ENCODE assay signal across 8 mouse cellular contexts in the genomic region with DNA sequence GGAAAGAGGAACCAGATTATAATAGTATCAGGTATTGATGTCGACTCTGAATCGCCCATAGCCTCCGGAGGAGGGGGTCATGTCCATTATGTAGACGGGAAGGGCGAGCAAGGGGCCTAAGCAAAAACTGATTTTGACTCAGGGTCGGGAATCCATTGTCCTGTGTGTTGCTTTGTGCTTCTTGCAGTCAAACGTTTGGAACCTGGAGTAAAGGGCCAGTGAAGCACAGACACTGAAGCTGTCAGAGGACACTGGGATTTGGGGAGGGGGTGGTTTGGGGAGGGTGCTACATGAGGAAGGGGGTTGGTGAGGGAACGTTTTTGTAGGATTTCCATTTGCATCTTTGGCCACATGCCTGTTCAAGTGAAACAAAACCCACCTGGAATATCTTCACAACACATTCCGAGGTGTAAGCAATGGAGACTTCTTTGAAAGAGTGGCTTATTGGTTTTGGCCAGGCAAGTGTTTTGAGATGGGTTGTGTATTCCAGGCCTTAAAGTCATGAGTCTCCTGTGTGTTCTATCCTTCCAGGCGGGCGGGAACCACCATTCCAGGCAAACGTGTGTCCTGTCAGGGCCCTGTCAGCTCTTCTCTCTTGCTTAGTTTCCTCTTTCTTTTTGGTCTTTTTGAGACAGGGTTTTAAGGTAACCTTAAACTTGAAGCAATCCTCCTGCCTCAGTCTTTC. TPM values are rescaled to one million over a fixed set of nuclear protein-coding genes. Genes with fewer than 3 reads are reported as not detected.
DNase-seq lines count a peak whose midpoint lies in the region; ATAC-seq and TF ChIP-seq lines count a peak whose summit lies in the region.

No protein-coding gene starts in this region.

- TF ChIP-seq POLR2A in small intestine, adult 2 months (IDR thresholded peaks at IDR 0.05; ENCODE audit: low read depth, low read length): no peak

- no peak overlapping the region for H3K9ac ChIP-seq in limb, embryonic 11.5 days (ENCODE audit: low read length)

- WGBS in limb, embryonic 11.5 days: 19% methylated on average over 12 of the region's 12 CpGs
- 38% methylated on average over 12 of the region's 12 CpGs for WGBS in small intestine, adult 2 months

- TF ChIP-seq CTCF in small intestine, adult 2 months (IDR thresholded peaks at IDR 0.05; ENCODE audit: extremely low read depth, insufficient read length, insufficient replicate concordance, low read depth, low read length): no peak

- H3K4me1 ChIP-seq in megakaryocyte, embryonic 14.5 days: peaks cover 64% of the 10 kb centered on the region
- peaks cover 10% of the 10 kb centered on the region; the same call in 1 of the 2 replicates for H3K4me1 ChIP-seq in limb, embryonic 11.5 days (ENCODE audit: control insufficient read depth, insufficient read depth, low read length)
- H3K4me1 ChIP-seq in small intestine, adult 2 months (ENCODE audit: control insufficient read depth, insufficient read depth, insufficient read length, low read length): peaks cover 12% of the 10 kb centered on the region

- DNase-seq in CD4-positive, CD25-positive, alpha-beta regulatory T cell, adult 2 months (ENCODE audit: low read depth, low spot score): peak; percentile 18
- no peak for DNase-seq in limb, embryonic 11.5 days (ENCODE audit: low spot score)
- DNase-seq in frontal cortex, postnatal 25 days (ENCODE audit: low spot score in 2 of 2): no peak
- DNase-seq in MN1 (ENCODE audit: low spot score): no peak

- no peaks in the 10 kb centered on the region for H3K9me3 ChIP-seq in megakaryocyte, embryonic 14.5 days
- no peaks in the 10 kb centered on the region for H3K9me3 ChIP-seq in limb, embryonic 11.5 days (ENCODE audit: control insufficient read depth, low read length)

- H3K4me2 ChIP-seq in limb, embryonic 11.5 days (ENCODE audit: low read depth, severe bottlenecking): peak overlapping the region; percentile 98

- H3K27me3 ChIP-seq in megakaryocyte, embryonic 14.5 days (replicated peaks): no peaks in the 10 kb centered on the region
- H3K27me3 ChIP-seq in limb, embryonic 11.5 days (ENCODE audit: control insufficient read depth, insufficient read depth, low read length): peaks cover 5% of the 10 kb centered on the region
- H3K27me3 ChIP-seq in small intestine, adult 2 months (ENCODE audit: control insufficient read depth, insufficient read depth, low read length): peaks cover 8% of the 10 kb centered on the region

- no peak for ATAC-seq in CD4-positive, CD25-positive, alpha-beta regulatory T cell, adult 4 months
- ATAC-seq in megakaryocyte, adult 5-6 weeks (ENCODE audit: poor library complexity, severe bottlenecking): no peak; the same call in 1 of the 2 replicates
- ATAC-seq in limb, embryonic 11.5 days (ENCODE audit: insufficient number of reproducible peaks, low FRiP score, low TSS enrichment, low read depth): no peak

- H3K36me3 ChIP-seq in megakaryocyte, embryonic 14.5 days (replicated peaks; ENCODE audit: low read length): no peaks in the 10 kb centered on the region
- H3K36me3 ChIP-seq in limb, embryonic 11.5 days (ENCODE audit: control insufficient read depth, insufficient read depth, low read length): no peaks in the 10 kb centered on the region
- no peaks in the 10 kb centered on the region for H3K36me3 ChIP-seq in small intestine, adult 2 months (ENCODE audit: control insufficient read depth, insufficient read depth, low read length)

- peak overlapping the region; percentile 98 for H3K4me3 ChIP-seq in megakaryocyte, embryonic 14.5 days (replicated peaks)
- H3K4me3 ChIP-seq in limb, embryonic 11.5 days (ENCODE audit: low read depth, low read length): peak overlapping the region; percentile 57
- H3K4me3 ChIP-seq in small intestine, adult 2 months (ENCODE audit: low read depth, low read length): peak overlapping the region; percentile 64

- H3K27ac ChIP-seq in limb, embryonic 11.5 days (replicated peaks; ENCODE audit: low read depth, low read length): no peak overlapping the region
- H3K27ac ChIP-seq in small intestine, adult 2 months (ENCODE audit: insufficient read depth, low read depth, low read length): no peak overlapping the region

RNA-seq across cellular contexts. Expression of a gene that starts 1.2 kb away (rescaled TPM):
- 1 to 10 TPM; 1.4 to 2.6 TPM for polyA plus RNA-seq in CD4-positive, CD25-positive, alpha-beta regulatory T cell, adult 4 months (2017; shearing (Covaris generic))
- polyA plus RNA-seq in megakaryocyte, embryonic 14.5 days (2012; ENCODE audit: insufficient read depth, low replicate concordance): 0.95 and 1.2 TPM in 2 replicates
- 2.0 and 2.5 TPM in 2 replicates for total RNA-seq in megakaryocyte, adult 5-6 weeks (2015)
- total RNA-seq in megakaryocyte, adult 5-6 weeks (2017): 1.7 and 1.8 TPM in 2 replicates
- polyA plus RNA-seq in limb, embryonic 11.5 days (2014; fragmentation: Nextera tagmentation; extraction: Ambion mirVana): 0.49 and 0.58 TPM in 2 replicates
- polyA plus RNA-seq in small intestine, adult 2 months (2012; rRNA removed): 1.8 and 2.3 TPM in 2 replicates

RNA-seq across cellular contexts. Expression of a gene that starts 16.2 kb away (rescaled TPM):
- not detected for polyA plus RNA-seq in CD4-positive, CD25-positive, alpha-beta regulatory T cell, adult 4 months (2017; shearing (Covaris generic))
- not detected in 2 replicates for polyA plus RNA-seq in megakaryocyte, embryonic 14.5 days (2012; ENCODE audit: insufficient read depth, low replicate concordance)
- total RNA-seq in megakaryocyte, adult 5-6 weeks (2015): not detected in 2 replicates
- 3.6 TPM in 1 of 2 replicates, not detected in the other for total RNA-seq in megakaryocyte, adult 5-6 weeks (2017)
- polyA plus RNA-seq in limb, embryonic 11.5 days (2014; fragmentation: Nextera tagmentation; extraction: Ambion mirVana): 0.31 TPM in 1 of 2 replicates, not detected in the other
- polyA plus RNA-seq in small intestine, adult 2 months (2012; rRNA removed): not detected in 2 replicates
